Comparison of ENCODE assay signal across 8 mouse cellular contexts in genomic region chr11:115475025-115475757, GRCm38 (mm10). TPM values are rescaled to one million over a fixed set of nuclear protein-coding genes. Genes with fewer than 3 reads are reported as not detected.
DNase-seq lines count a peak whose midpoint lies in the region; ATAC-seq and TF ChIP-seq lines count a peak whose summit lies in the region.

Gene Armc7 (plus strand): TSS chr11:115475667.

- peak within 1 kb of the TSS; percentile 81 for H3K9ac ChIP-seq in ES-E14 (ENCODE audit: insufficient read depth, low read depth, low read length, poor library complexity, severe bottlenecking)
- H3K9ac ChIP-seq in forebrain, embryonic 16.5 days (replicated peaks; ENCODE audit: low read depth, low read length): peak within 1 kb of the TSS; percentile 56
- H3K9ac ChIP-seq in lung, embryonic 15.5 days: peak within 1 kb of the TSS; percentile 69

- H3K27ac ChIP-seq in ES-E14 (ENCODE audit: insufficient read depth, low read depth, low read length, poor library complexity, severe bottlenecking): peak within 1 kb of the TSS; percentile 26; the same call in 1 of the 2 replicates
- H3K27ac ChIP-seq in forebrain, embryonic 16.5 days (ENCODE audit: low read length): peak within 1 kb of the TSS; percentile 77
- H3K27ac ChIP-seq in lung, embryonic 15.5 days: peak within 1 kb of the TSS; percentile 66

- peak; percentile 99 for ATAC-seq in forebrain, embryonic 16.5 days
- ATAC-seq in lung, embryonic 15.5 days (ENCODE audit: borderline replicate concordance, extremely low read depth, low FRiP score, low TSS enrichment): peak; percentile 97

- no peaks in the 10 kb centered on the region for H3K27me3 ChIP-seq in forebrain, embryonic 16.5 days (replicated peaks; ENCODE audit: control insufficient read depth, insufficient read depth, low read length)
- H3K27me3 ChIP-seq in lung, embryonic 15.5 days: no peaks in the 10 kb centered on the region

- H3K4me1 ChIP-seq in ES-E14 (ENCODE audit: control insufficient read depth in 2 of 2, insufficient read depth in 2 of 2, low read length in 2 of 2, poor library complexity in 1 of 2): peaks cover 4 to 23% of the 10 kb centered on the region in 2 experiments; a peak in 3 of 4 replicates
- H3K4me1 ChIP-seq in forebrain, embryonic 16.5 days (replicated peaks; ENCODE audit: control insufficient read depth, insufficient read depth, low read length): peaks cover 28% of the 10 kb centered on the region
- H3K4me1 ChIP-seq in lung, embryonic 15.5 days: peaks cover 31% of the 10 kb centered on the region

- WGBS in forebrain, embryonic 16.5 days: under 1% methylated on average over 26 of the region's 26 CpGs
- 1% methylated on average over 26 of the region's 26 CpGs for WGBS in lung, embryonic 15.5 days

- peak; percentile 97 for DNase-seq in ES-E14 (ENCODE audit: low read depth, low spot score)
- peak; percentile 94 for DNase-seq in cerebellum, adult 11-12 months
- peak; percentile 97 for DNase-seq in heart, postnatal 4 days
- peak; percentile 92 for DNase-seq in layer of hippocampus, adult 8-10 months (ENCODE audit: low spot score in 2 of 2)
- DNase-seq in ovary, adult 18-20 months (ENCODE audit: low spot score): peak; percentile 93
- peak; percentile 97 for DNase-seq in thymus, postnatal 0 days (ENCODE audit: low spot score)

- peak within 1 kb of the TSS; percentile 93 for H3K4me2 ChIP-seq in forebrain, embryonic 16.5 days (ENCODE audit: low read length)
- peak within 1 kb of the TSS; percentile 82 for H3K4me2 ChIP-seq in lung, embryonic 15.5 days

- in situ Hi-C loops in ES-E14 (cut with MboI; ENCODE audit: low sequenced_read_pairs in 2 of 2, unreplicated experiment in 2 of 2): no loop called here

- H3K36me3 ChIP-seq in ES-E14 (ENCODE audit: control insufficient read depth, insufficient read depth, low read length, poor library complexity, severe bottlenecking): no peaks in the 10 kb centered on the region
- no peaks in the 10 kb centered on the region for H3K36me3 ChIP-seq in forebrain, embryonic 16.5 days (ENCODE audit: control insufficient read depth, insufficient read depth)
- no peaks in the 10 kb centered on the region for H3K36me3 ChIP-seq in lung, embryonic 15.5 days

- peak within 1 kb of the TSS; percentile 83 to 90 for H3K4me3 ChIP-seq in ES-E14 (ENCODE audit: insufficient read depth in 1 of 2, low read depth in 1 of 2, low read length in 2 of 2, poor library complexity in 1 of 2, severe bottlenecking in 1 of 2)
- H3K4me3 ChIP-seq in forebrain, embryonic 16.5 days (replicated peaks; ENCODE audit: low read length): peak within 1 kb of the TSS; percentile 82
- H3K4me3 ChIP-seq in lung, embryonic 15.5 days: peak within 1 kb of the TSS; percentile 88

- no peaks in the 10 kb centered on the region for H3K9me3 ChIP-seq in ES-E14 (ENCODE audit: control insufficient read depth, insufficient read depth, low read depth, low read length)
- H3K9me3 ChIP-seq in forebrain, embryonic 16.5 days (ENCODE audit: control insufficient read depth, low read length): no peaks in the 10 kb centered on the region
- H3K9me3 ChIP-seq in lung, embryonic 15.5 days: no peaks in the 10 kb centered on the region

TF ChIP-seq in ES-E14, 5 proteins besides CTCF, POLR2A, EP300 and RAD21:
- no peak for TF ChIP-seq MAFK (IDR thresholded peaks at IDR 0.05; ENCODE audit: insufficient read depth, low read depth, low read length)
- TF ChIP-seq ZNF384 (IDR thresholded peaks at IDR 0.05; ENCODE audit: low read depth, low read length): no peak
- no peak for TF ChIP-seq ZC3H11A (IDR thresholded peaks at IDR 0.05; ENCODE audit: borderline replicate concordance, low read depth, low read length)
- TF ChIP-seq CHD2 (IDR thresholded peaks at IDR 0.05; ENCODE audit: low read depth, low read length): no peak
- TF ChIP-seq HCFC1 (IDR thresholded peaks at IDR 0.05; ENCODE audit: borderline replicate concordance, insufficient read depth, low read length): no peak

RNA-seq across cellular contexts. Expression of gene Armc7, which starts in this region (rescaled TPM):
- total RNA-seq in ES-E14 (2012; rRNA removed): 4.8 and 5.0 TPM in 2 replicates
- 16.2 and 17.3 TPM in 2 replicates for polyA plus RNA-seq in forebrain, embryonic 16.5 days (2015; fragmentation: Nextera tagmentation; extraction: Ambion mirVana)
- total RNA-seq in heart, postnatal 4 days (2021): 1 to 10 TPM; 3.1 to 4.3 TPM
- 10 to 100 TPM in 3 of 4 experiments, 1 to 10 TPM in 1; 10.0 to 16.7 (median 13.0) TPM for total RNA-seq in layer of hippocampus, adult 8-10 months (2022)
- 6.6 and 7.1 TPM in 2 replicates for polyA plus RNA-seq in lung, embryonic 15.5 days (2015; fragmentation: Nextera tagmentation; extraction: Ambion mirVana)
- polyA plus RNA-seq in thymus, postnatal 0 days (2015; fragmentation: Nextera tagmentation; extraction: Ambion mirVana): 30.0 and 34.5 TPM in 2 replicates

Comparison
In these comparisons a context has a peak if more than half of its experiments do, and no peak if none do; other contexts are left out.
1. Peak in every context shown above with its lines: DNase-seq, ATAC-seq, H3K4me3 ChIP-seq and H3K27ac ChIP-seq.
2. H3K27ac ChIP-seq: peak in every context shown above with its lines; median percentile 77 in forebrain, embryonic 16.5 days; 66 in lung, embryonic 15.5 days; 26 in ES-E14.